Mouse (Mus musculus) midbrain, embryonic 15.5 days (tissue): ENCODE measurements at regions not wholly inside any gene's neighbourhood (a gene's known extent, or its start where the extent isn't known, plus 50 kb on each side); places are given as distances from the start of the nearest gene placed in this dataset.
A peak's percentile ranks its signal among the peaks of the same experiment; 100 is the strongest.

Experiments
- ATAC-seq: fragments of 200-750 bp; cut with Nextera tagmentation; replicated peaks from 2 replicates; pipeline ENCODE4 v1.8.0; 2017; ENCODE audit warnings: moderate TSS enrichment
- H3K27ac ChIP-seq: fragments of 300-500 bp; sonication (generic); 2 replicates; pipeline ENCODE4 v1.5.1; 2015; ENCODE audit warnings: mild to moderate bottlenecking, inconsistent platforms
- H3K27me3 ChIP-seq: fragments of 300-500 bp; sonication (generic); replicated peaks from 2 replicates; pipeline ENCODE4 v1.6.1; 2015; ENCODE audit warnings: inconsistent platforms
- H3K36me3 ChIP-seq: fragments of 300-500 bp; sonication (generic); replicated peaks from 2 replicates; pipeline ENCODE4 v1.6.1; 2015; ENCODE audit warnings: inconsistent platforms
- H3K4me1 ChIP-seq: fragments of 300-500 bp; sonication (generic); 2 replicates; pipeline ENCODE4 v1.6.1; 2015; ENCODE audit warnings: inconsistent platforms
- H3K4me2 ChIP-seq: fragments of 300-500 bp; sonication (generic); 2 replicates; pipeline ENCODE4 v1.6.1; 2015; ENCODE audit warnings: inconsistent platforms, mild to moderate bottlenecking, moderate library complexity
- H3K4me3 ChIP-seq: fragments of 300-500 bp; sonication (generic); 2 replicates; pipeline ENCODE4 v1.5.1; 2015; ENCODE audit warnings: mild to moderate bottlenecking, inconsistent platforms
- H3K9ac ChIP-seq: fragments of 300-500 bp; sonication (generic); 2 replicates; pipeline ENCODE4 v1.6.1; 2015; ENCODE audit warnings: mild to moderate bottlenecking, inconsistent platforms
- H3K9me3 ChIP-seq: fragments of 300-500 bp; sonication (generic); 2 replicates; pipeline ENCODE4 v1.6.1; 2016; ENCODE audit warnings: inconsistent platforms
- WGBS: fragments of 180-500 bp; shearing (Covaris S2); methylation state at CpG from one replicate; pipeline ENCODE4 v1.1.7; 2015; ENCODE audit warnings: mixed read lengths; 5-methylcytosine and 5-hydroxymethylcytosine counted together

GRCm38 (mm10) chr12:14088960-14089359 is 62.9 kb downstream of the Fam84a start:
- no peak overlapping the region for H3K4me2 ChIP-seq
- H3K27ac ChIP-seq, result no peak overlapping the region
- peaks cover 2% of the 10 kb centered on the region; the same call in 1 of the 2 replicates for H3K4me1 ChIP-seq
- no peaks in the 10 kb centered on the region for H3K9me3 ChIP-seq
- H3K27me3 ChIP-seq, result no peaks in the 10 kb centered on the region
- ATAC-seq, result peak; percentile 88
- WGBS, result 6% methylated on average over 2 of the region's 2 CpGs
- H3K4me3 ChIP-seq, result no peak overlapping the region
- H3K9ac ChIP-seq, result no peak overlapping the region
- no peaks in the 10 kb centered on the region for H3K36me3 ChIP-seq

DNA sequence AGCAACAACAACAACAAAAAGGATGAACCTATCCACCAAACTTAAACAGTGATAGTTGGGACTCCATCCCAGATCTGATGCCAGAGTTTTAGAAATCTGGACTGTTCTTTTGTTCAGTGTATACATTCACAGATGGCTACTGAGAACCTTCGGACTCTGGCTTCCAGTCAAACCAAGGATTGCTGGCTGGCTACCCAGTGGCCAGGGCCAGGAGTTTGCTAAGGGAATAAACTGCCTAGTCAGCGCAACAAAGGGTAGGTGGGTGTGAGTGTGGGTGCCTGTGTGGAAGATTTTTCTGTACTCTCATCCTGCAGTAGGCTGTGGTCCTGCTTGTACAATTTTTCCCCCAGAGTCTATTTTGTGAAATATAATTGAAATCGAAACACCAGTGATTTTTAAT is 69.1 kb downstream of the Fam84a start:
- Histone ChIP-seq H3K4me1 (no peaks in the 10 kb centered on the region), H3K9ac (no peak overlapping the region), H3K4me3 (no peak overlapping the region), H3K27ac (no peak overlapping the region), H3K9me3 (no peaks in the 10 kb centered on the region), H3K27me3 (no peaks in the 10 kb centered on the region), H3K36me3 (no peaks in the 10 kb centered on the region), H3K4me2 (no peak overlapping the region)
- WGBS, result 84% methylated on average over 3 of the region's 3 CpGs
- no peak for ATAC-seq

DNA sequence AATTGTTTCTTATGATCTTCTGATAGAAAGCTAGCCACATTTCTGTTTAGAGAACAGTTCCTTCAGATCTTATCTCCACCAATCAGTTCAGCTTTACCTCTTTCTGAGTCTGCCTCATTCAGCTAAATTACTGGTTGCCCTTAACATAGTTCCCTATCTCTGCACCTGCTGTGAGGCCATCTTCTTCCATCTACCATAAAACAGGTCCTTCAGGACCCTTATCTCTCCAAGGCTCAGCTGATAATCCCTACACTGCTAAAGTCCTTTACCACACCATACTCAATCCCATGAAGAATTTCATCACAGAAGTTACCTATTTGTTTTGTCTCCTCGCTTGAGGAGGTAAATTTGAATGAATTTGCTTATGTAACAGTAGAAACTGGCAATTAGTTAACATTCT is 72.0 kb downstream of the Fam84a start:
- H3K9me3 ChIP-seq, result no peaks in the 10 kb centered on the region
- WGBS, result 89% methylated on average over 1 of the region's 1 CpGs
- no peak overlapping the region for H3K9ac ChIP-seq
- no peaks in the 10 kb centered on the region for H3K4me1 ChIP-seq
- H3K4me3 ChIP-seq, result no peak overlapping the region
- no peak overlapping the region for H3K27ac ChIP-seq
- H3K36me3 ChIP-seq, result no peaks in the 10 kb centered on the region
- ATAC-seq, result no peak
- H3K4me2 ChIP-seq, result no peak overlapping the region
- no peaks in the 10 kb centered on the region for H3K27me3 ChIP-seq

- no peaks in the 10 kb centered on the region for H3K36me3 ChIP-seq
- no peak overlapping the region for H3K9ac ChIP-seq
- H3K4me3 ChIP-seq, result no peak overlapping the region
- H3K4me2 ChIP-seq, result no peak overlapping the region
- H3K4me1 ChIP-seq, result no peaks in the 10 kb centered on the region
- no peak for ATAC-seq
- H3K27ac ChIP-seq, result no peak overlapping the region
- no peaks in the 10 kb centered on the region for H3K27me3 ChIP-seq
- WGBS, result 84% methylated on average over 4 of the region's 4 CpGs
- H3K9me3 ChIP-seq, result no peaks in the 10 kb centered on the region
These were observed 82.8 kb downstream of the Fam84a start for GRCm38 (mm10) chr12:14069049-14069448.

DNA sequence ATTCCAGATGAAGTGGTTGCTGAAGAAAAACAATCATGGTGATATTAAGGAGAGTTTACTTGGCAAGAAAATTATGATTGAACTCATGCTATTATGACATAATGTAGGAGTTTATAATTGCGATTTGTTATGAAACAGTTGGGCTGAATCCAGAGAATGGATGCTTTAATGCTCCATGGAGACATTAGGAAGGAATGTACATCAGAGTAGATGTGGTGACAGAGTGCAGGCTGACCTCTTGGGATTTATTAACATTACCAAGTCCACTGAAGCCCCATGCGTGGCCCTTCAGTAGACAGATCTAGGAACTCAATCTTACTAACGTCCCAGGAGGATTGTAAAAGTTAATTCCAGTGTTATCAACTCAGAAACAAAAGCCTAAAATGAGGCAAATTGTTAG is 86.5 kb downstream of the Fam84a start:
- Histone ChIP-seq H3K4me1 (no peaks in the 10 kb centered on the region), H3K9ac (no peak overlapping the region), H3K4me3 (no peak overlapping the region), H3K27ac (no peak overlapping the region), H3K9me3 (no peaks in the 10 kb centered on the region), H3K27me3 (no peaks in the 10 kb centered on the region), H3K36me3 (no peaks in the 10 kb centered on the region), H3K4me2 (no peak overlapping the region)
- ATAC-seq, result no peak
- WGBS, result 78% methylated on average over 3 of the region's 3 CpGs

GRCm38 (mm10) chr12:14063276-14063675 is 88.6 kb downstream of the Fam84a start:
- Histone ChIP-seq H3K27me3 (no peaks in the 10 kb centered on the region), H3K9ac (no peak overlapping the region)

GRCm38 (mm10) chr12:14056116-14056515 is 95.7 kb downstream of the Fam84a start:
- no peak overlapping the region for H3K27ac ChIP-seq
- no peaks in the 10 kb centered on the region for H3K4me1 ChIP-seq
- H3K36me3 ChIP-seq, result no peaks in the 10 kb centered on the region
- no peak overlapping the region for H3K4me2 ChIP-seq
- H3K9ac ChIP-seq, result no peak overlapping the region
- no peak for ATAC-seq
- H3K9me3 ChIP-seq, result no peaks in the 10 kb centered on the region
- H3K27me3 ChIP-seq, result no peaks in the 10 kb centered on the region
- no peak overlapping the region for H3K4me3 ChIP-seq
- 79% methylated on average over 4 of the region's 4 CpGs for WGBS

More at GRCm38 (mm10) chr12:14063276-14063675, 88.6 kb downstream of the Fam84a start:
- Histone ChIP-seq H3K4me2 (no peak overlapping the region), H3K9me3 (no peaks in the 10 kb centered on the region), H3K27ac (no peak overlapping the region), H3K4me3 (no peak overlapping the region), H3K36me3 (no peaks in the 10 kb centered on the region), H3K4me1 (no peaks in the 10 kb centered on the region)
- no peak for ATAC-seq
- 77% methylated on average over 4 of the region's 4 CpGs for WGBS

DNA sequence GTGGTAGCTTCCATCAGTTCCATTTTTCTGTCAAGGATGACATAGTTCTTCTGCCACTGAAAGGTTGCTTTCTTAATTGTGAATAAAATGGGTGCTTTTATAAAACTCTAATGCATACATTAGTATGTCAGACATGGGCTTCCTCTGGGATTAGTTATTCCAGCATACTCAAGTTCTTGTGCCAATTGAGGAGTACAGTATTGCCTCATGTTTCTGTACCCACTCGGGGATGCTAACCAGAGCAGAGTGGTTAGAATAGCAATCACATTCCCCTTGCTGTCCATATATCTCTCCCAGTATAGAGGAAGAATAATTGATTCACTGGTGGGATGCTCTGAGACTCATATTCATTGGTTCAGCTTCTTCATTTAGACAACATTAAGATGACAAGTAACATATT is 119.5 kb downstream of the Fam84a start:
- no peaks in the 10 kb centered on the region for H3K27me3 ChIP-seq
- no peak overlapping the region for H3K27ac ChIP-seq
- no peak overlapping the region for H3K9ac ChIP-seq
- WGBS, result 81% methylated on average over 1 of the region's 1 CpGs
- no peak for ATAC-seq
- no peaks in the 10 kb centered on the region for H3K36me3 ChIP-seq
- H3K4me2 ChIP-seq, result no peak overlapping the region
- no peaks in the 10 kb centered on the region for H3K4me1 ChIP-seq
- no peaks in the 10 kb centered on the region for H3K9me3 ChIP-seq
- no peak overlapping the region for H3K4me3 ChIP-seq

DNA sequence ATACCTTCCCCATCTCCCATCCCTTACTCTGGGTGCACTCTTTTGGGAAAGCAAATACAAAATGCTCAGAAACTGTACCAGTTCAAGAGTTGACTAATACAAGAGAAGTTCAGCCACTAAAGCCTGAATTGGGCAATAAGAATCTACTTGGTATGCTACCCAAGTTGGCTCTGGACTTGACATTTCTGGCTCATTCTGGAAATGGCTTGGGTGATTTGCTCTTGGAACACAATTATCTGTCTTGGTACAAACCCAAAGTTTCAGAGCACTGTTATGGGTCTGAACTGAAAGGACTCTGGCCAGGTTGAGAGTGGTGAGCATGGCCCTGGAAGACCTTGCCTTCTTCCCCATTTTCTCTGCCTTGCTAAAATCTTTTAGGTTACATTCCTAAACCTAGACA is 136.6 kb downstream of the Fam84a start:
- H3K4me3 ChIP-seq, result no peak overlapping the region
- no peak overlapping the region for H3K27ac ChIP-seq
- ATAC-seq, result no peak
- H3K27me3 ChIP-seq, result no peaks in the 10 kb centered on the region
- no peaks in the 10 kb centered on the region for H3K9me3 ChIP-seq
- H3K4me2 ChIP-seq, result no peak overlapping the region
- H3K36me3 ChIP-seq, result no peaks in the 10 kb centered on the region
- no peak overlapping the region for H3K9ac ChIP-seq
- no peaks in the 10 kb centered on the region for H3K4me1 ChIP-seq

GRCm38 (mm10) chr12:14005991-14006390 is 145.9 kb downstream of the Fam84a start:
- no peak overlapping the region for H3K4me2 ChIP-seq
- no peaks in the 10 kb centered on the region for H3K9me3 ChIP-seq
- 75% methylated on average over 1 of the region's 1 CpGs for WGBS
- H3K9ac ChIP-seq, result no peak overlapping the region
- no peaks in the 10 kb centered on the region for H3K4me1 ChIP-seq
- no peak for ATAC-seq
- H3K27me3 ChIP-seq, result no peaks in the 10 kb centered on the region
- no peaks in the 10 kb centered on the region for H3K36me3 ChIP-seq
- H3K4me3 ChIP-seq, result no peak overlapping the region
- no peak overlapping the region for H3K27ac ChIP-seq

DNA sequence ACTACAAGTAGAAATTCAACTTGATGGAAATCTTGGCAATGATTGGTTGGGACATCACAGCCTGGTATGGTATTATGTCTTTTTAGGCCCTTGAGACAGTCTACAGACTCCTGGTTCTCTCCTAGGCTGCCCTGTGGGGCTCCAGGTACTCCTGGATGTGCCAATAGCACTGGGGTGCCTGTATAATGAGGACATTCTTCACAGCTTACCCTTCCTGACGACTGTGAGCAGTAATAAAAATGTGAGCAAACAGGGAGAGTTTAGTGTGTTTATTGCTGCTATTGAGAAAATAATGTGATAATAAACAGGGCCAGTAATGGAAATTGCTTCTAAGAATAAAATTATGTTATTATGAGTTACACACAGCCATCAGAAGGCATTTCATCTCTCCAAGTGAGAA is 150.2 kb downstream of the Fam84a start:
- Histone ChIP-seq H3K4me2 (no peak overlapping the region), H3K27ac (no peak overlapping the region), H3K27me3 (no peaks in the 10 kb centered on the region), H3K4me3 (no peak overlapping the region), H3K36me3 (no peaks in the 10 kb centered on the region), H3K4me1 (no peaks in the 10 kb centered on the region), H3K9me3 (no peaks in the 10 kb centered on the region), H3K9ac (no peak overlapping the region)
- WGBS, result 58% methylated on average over 1 of the region's 1 CpGs
- no peak for ATAC-seq

DNA sequence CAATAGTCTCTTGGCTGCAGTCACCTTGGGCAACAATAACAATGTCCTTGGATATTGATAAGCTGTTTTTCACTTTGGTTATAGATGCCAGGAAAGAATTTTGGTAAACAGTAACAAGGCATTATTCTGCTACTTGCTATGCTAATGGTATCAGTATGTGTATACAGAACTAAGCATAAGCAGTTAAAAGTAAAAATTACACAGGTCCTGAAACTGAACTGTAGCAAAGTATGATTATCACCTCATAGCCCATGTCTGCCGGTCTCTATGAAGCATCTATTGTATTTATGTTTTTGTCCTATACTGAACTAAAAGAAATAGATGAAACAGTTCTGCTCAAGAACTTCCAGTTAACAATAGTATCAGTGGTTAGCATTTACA is 167.5 kb downstream of the Fam84a start:
- Histone ChIP-seq H3K27ac (no peak overlapping the region), H3K9me3 (no peaks in the 10 kb centered on the region), H3K4me3 (no peak overlapping the region), H3K9ac (no peak overlapping the region), H3K4me1 (peaks cover 5% of the 10 kb centered on the region; the same call in 1 of the 2 replicates), H3K27me3 (no peaks in the 10 kb centered on the region), H3K4me2 (no peak overlapping the region), H3K36me3 (no peaks in the 10 kb centered on the region)
- ATAC-seq, result peak; percentile 44; the same call in 1 of the 2 replicates
- 29% methylated on average over 1 of the region's 1 CpGs for WGBS

DNA sequence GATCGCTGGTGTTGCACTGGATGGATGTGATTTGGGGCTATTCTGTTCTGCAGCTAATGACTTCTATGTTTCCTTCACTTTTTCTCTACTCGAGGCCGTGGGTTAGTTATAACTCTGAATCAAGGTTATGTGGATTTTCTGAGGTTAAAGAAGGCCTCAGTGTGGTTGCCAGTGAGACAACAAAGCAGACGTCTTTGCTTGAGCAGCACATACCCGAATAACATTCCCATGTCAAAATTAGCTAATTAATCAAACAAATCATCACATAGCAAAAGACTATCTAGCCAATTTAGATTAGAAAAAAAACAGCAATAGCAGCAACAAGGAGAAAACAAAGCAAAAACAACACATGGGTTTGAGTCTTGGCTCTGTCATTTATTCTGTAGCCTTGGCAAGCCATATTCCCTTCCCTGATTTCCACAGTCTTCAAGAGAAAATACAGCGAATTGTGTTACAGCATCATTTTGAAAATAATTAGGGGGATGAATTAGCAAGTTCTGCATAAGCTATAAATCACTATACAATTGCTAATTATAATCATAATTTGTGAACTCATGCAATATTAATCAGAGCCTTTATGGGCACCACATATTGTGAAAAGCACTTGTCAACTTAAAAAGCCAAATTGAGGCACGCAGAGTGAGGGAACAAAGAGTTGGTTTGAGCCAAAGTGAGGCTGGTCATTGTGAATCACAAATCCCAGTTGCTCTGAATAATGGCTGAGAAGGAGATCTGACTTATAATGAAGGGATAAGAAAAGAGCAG is 168.0 kb downstream of the Fam84a start:
- 34% methylated on average over 7 of the region's 7 CpGs for WGBS
- Histone ChIP-seq H3K36me3 (no peaks in the 10 kb centered on the region), H3K27me3 (no peaks in the 10 kb centered on the region), H3K9me3 (no peaks in the 10 kb centered on the region), H3K27ac (no peak overlapping the region), H3K9ac (no peak overlapping the region), H3K4me2 (no peak overlapping the region), H3K4me1 (peaks cover 5% of the 10 kb centered on the region; the same call in 1 of the 2 replicates), H3K4me3 (no peak overlapping the region)
- peak; percentile 80 for ATAC-seq
